Mouse (Mus musculus): Measurements from ENCODE around the gene Gm9944. TPM values are rescaled to one million over a fixed set of nuclear protein-coding genes. Genes with fewer than 3 reads are reported as not detected.

Gm9944 gene
- polyA plus RNA-seq (2016; fragmentation: Nextera tagmentation; extraction: Ambion mirVana): not detected in 2 replicates

- Histone ChIP-seq H3K27me3 (no peaks in the 10 kb centered on the region), H3K4me3 (no peak within 1 kb of the TSS), H3K9me3 (replicated peaks) (peaks cover 15% of the 10 kb centered on the region; the same call in 1 of the 2 replicates), H3K9ac (no peak within 1 kb of the TSS), H3K4me2 (replicated peaks) (no peak within 1 kb of the TSS), H3K4me1 (no peaks in the 10 kb centered on the region), H3K36me3 (no peaks in the 10 kb centered on the region), H3K27ac (no peak within 1 kb of the TSS)
- ATAC-seq (ENCODE audit: low FRiP score): no peak
- WGBS: 70% methylated on average over 2 of the region's 2 CpGs
Observed at GRCm38 (mm10) chr4:144453217-144453616, at the start of gene Gm9944. Gene Gm9944 (minus strand): TSS chr4:144453317.

- no peaks in the 10 kb centered on the region for H3K4me1 ChIP-seq
- H3K4me3 ChIP-seq: no peak overlapping the region
- ATAC-seq (ENCODE audit: low FRiP score): no peak
- no peak overlapping the region for H3K4me2 ChIP-seq (replicated peaks)
- H3K9ac ChIP-seq: no peak overlapping the region
- peaks cover 29% of the 10 kb centered on the region for H3K9me3 ChIP-seq (replicated peaks)
- H3K27ac ChIP-seq: no peak overlapping the region
- H3K36me3 ChIP-seq: no peaks in the 10 kb centered on the region
- no peaks in the 10 kb centered on the region for H3K27me3 ChIP-seq
Observed at GRCm38 (mm10) chr4:144493331-144493730, 40.2 kb upstream of the Gm9944 start.

GRCm38 (mm10) chr4:144468091-144468490 is 15.0 kb upstream of the Gm9944 start:
- ATAC-seq (ENCODE audit: low FRiP score): no peak
- H3K27ac ChIP-seq: no peak overlapping the region
- WGBS: 89% methylated on average over 1 of the region's 1 CpGs
- no peaks in the 10 kb centered on the region for H3K4me1 ChIP-seq
- H3K9ac ChIP-seq: no peak overlapping the region
- no peak overlapping the region for H3K4me3 ChIP-seq
- H3K4me2 ChIP-seq (replicated peaks): no peak overlapping the region
- no peaks in the 10 kb centered on the region for H3K36me3 ChIP-seq
- H3K27me3 ChIP-seq: no peaks in the 10 kb centered on the region
- peaks cover 33% of the 10 kb centered on the region for H3K9me3 ChIP-seq (replicated peaks)

- Histone ChIP-seq H3K4me2 (replicated peaks) (no peak overlapping the region), H3K9ac (no peak overlapping the region), H3K4me1 (no peaks in the 10 kb centered on the region), H3K36me3 (no peaks in the 10 kb centered on the region), H3K27ac (no peak overlapping the region), H3K9me3 (replicated peaks) (peaks cover 31% of the 10 kb centered on the region), H3K27me3 (no peaks in the 10 kb centered on the region), H3K4me3 (no peak overlapping the region)
- WGBS: 85% methylated on average over 2 of the region's 2 CpGs
- no peak for ATAC-seq (ENCODE audit: low FRiP score)
Observed at GRCm38 (mm10) chr4:144465206-144465605, 12.1 kb upstream of the Gm9944 start.

GRCm38 (mm10) chr4:144463656-144464055 is 10.5 kb upstream of the Gm9944 start, which contains the start of gene Aadacl3:
Gene Aadacl3 (minus strand): TSS chr4:144463756.
- Histone ChIP-seq H3K36me3 (no peaks in the 10 kb centered on the region), H3K4me1 (no peaks in the 10 kb centered on the region), H3K9ac (no peak within 1 kb of the TSS), H3K4me3 (no peak within 1 kb of the TSS), H3K27me3 (no peaks in the 10 kb centered on the region), H3K4me2 (replicated peaks) (no peak within 1 kb of the TSS), H3K27ac (no peak within 1 kb of the TSS), H3K9me3 (replicated peaks) (peaks cover 32% of the 10 kb centered on the region)
- 84% methylated on average over 3 of the region's 3 CpGs for WGBS
- ATAC-seq (ENCODE audit: low FRiP score): no peak

GRCm38 (mm10) chr4:144448546-144448945 is 4.6 kb downstream of the Gm9944 start:
- no peaks in the 10 kb centered on the region for H3K9me3 ChIP-seq (replicated peaks)
- no peaks in the 10 kb centered on the region for H3K4me1 ChIP-seq
- no peaks in the 10 kb centered on the region for H3K36me3 ChIP-seq
- H3K9ac ChIP-seq: no peak overlapping the region
- H3K27ac ChIP-seq: no peak overlapping the region
- H3K27me3 ChIP-seq: no peaks in the 10 kb centered on the region
- WGBS: 85% methylated on average over 2 of the region's 2 CpGs
- no peak overlapping the region for H3K4me3 ChIP-seq
- H3K4me2 ChIP-seq (replicated peaks): no peak overlapping the region
- no peak for ATAC-seq (ENCODE audit: low FRiP score)

- no peak for ATAC-seq (ENCODE audit: low FRiP score)
- WGBS: 83% methylated on average over 1 of the region's 1 CpGs
- H3K4me3 ChIP-seq: no peak overlapping the region
- no peak overlapping the region for H3K9ac ChIP-seq
- no peak overlapping the region for H3K4me2 ChIP-seq (replicated peaks)
- H3K9me3 ChIP-seq (replicated peaks): 0 out of 2 replicates have a peak, but pooled peaks cover 12% of the 10 kb centered on the region
- no peaks in the 10 kb centered on the region for H3K36me3 ChIP-seq
- H3K4me1 ChIP-seq: no peaks in the 10 kb centered on the region
- no peaks in the 10 kb centered on the region for H3K27me3 ChIP-seq
- H3K27ac ChIP-seq: no peak overlapping the region
Observed at GRCm38 (mm10) chr4:144441582-144441981, 11.5 kb downstream of the Gm9944 start.

GRCm38 (mm10) chr4:144441095-144441494 is 12.0 kb downstream of the Gm9944 start:
- no peaks in the 10 kb centered on the region for H3K27me3 ChIP-seq
- ATAC-seq (ENCODE audit: low FRiP score): no peak
- H3K9me3 ChIP-seq (replicated peaks): 0 out of 2 replicates have a peak, but pooled peaks cover 12% of the 10 kb centered on the region
- WGBS: 88% methylated on average over 4 of the region's 4 CpGs
- no peak overlapping the region for H3K4me2 ChIP-seq (replicated peaks)
- no peak overlapping the region for H3K9ac ChIP-seq
- H3K36me3 ChIP-seq: no peaks in the 10 kb centered on the region
- no peaks in the 10 kb centered on the region for H3K4me1 ChIP-seq
- no peak overlapping the region for H3K27ac ChIP-seq
- H3K4me3 ChIP-seq: no peak overlapping the region

- Histone ChIP-seq H3K4me2 (replicated peaks) (no peak within 1 kb of the TSS), H3K27ac (no peak within 1 kb of the TSS), H3K4me1 (no peaks in the 10 kb centered on the region), H3K9ac (no peak within 1 kb of the TSS), H3K36me3 (no peaks in the 10 kb centered on the region), H3K9me3 (replicated peaks) (0 out of 2 replicates have a peak, but pooled peaks cover 12% of the 10 kb centered on the region), H3K27me3 (no peaks in the 10 kb centered on the region), H3K4me3 (no peak within 1 kb of the TSS)
- ATAC-seq (ENCODE audit: low FRiP score): no peak
Observed at GRCm38 (mm10) chr4:144438672-144439071, 14.4 kb downstream of the Gm9944 start, which contains the start of gene 1700012P22Rik. Gene 1700012P22Rik (minus strand): TSS chr4:144438772.

GRCm38 (mm10) chr4:144433216-144433615 is 19.9 kb downstream of the Gm9944 start:
- H3K36me3 ChIP-seq: no peaks in the 10 kb centered on the region
- WGBS: 89% methylated on average over 5 of the region's 5 CpGs
- no peak for ATAC-seq (ENCODE audit: low FRiP score)
- H3K4me3 ChIP-seq: no peak overlapping the region
- H3K9ac ChIP-seq: no peak overlapping the region
- H3K9me3 ChIP-seq (replicated peaks): 0 out of 2 replicates have a peak, but pooled peaks cover 11% of the 10 kb centered on the region
- H3K27me3 ChIP-seq: no peaks in the 10 kb centered on the region
- no peak overlapping the region for H3K27ac ChIP-seq
- no peak overlapping the region for H3K4me2 ChIP-seq (replicated peaks)
- no peaks in the 10 kb centered on the region for H3K4me1 ChIP-seq

GRCm38 (mm10) chr4:144430723-144431122 is 22.4 kb downstream of the Gm9944 start:
- ATAC-seq (ENCODE audit: low FRiP score): no peak

GRCm38 (mm10) chr4:144428868-144429267 is 24.2 kb downstream of the Gm9944 start:
- Histone ChIP-seq H3K4me1 (no peaks in the 10 kb centered on the region), H3K27me3 (no peaks in the 10 kb centered on the region), H3K4me2 (replicated peaks) (no peak overlapping the region), H3K36me3 (no peaks in the 10 kb centered on the region), H3K9ac (no peak overlapping the region), H3K27ac (no peak overlapping the region), H3K4me3 (no peak overlapping the region), H3K9me3 (replicated peaks) (0 out of 2 replicates have a peak, but pooled peaks cover 9% of the 10 kb centered on the region)
- 26% methylated on average over 3 of the region's 3 CpGs for WGBS
- ATAC-seq (ENCODE audit: low FRiP score): no peak

More at GRCm38 (mm10) chr4:144430723-144431122, 22.4 kb downstream of the Gm9944 start:
- 88% methylated on average over 2 of the region's 2 CpGs for WGBS
- Histone ChIP-seq H3K27me3 (no peaks in the 10 kb centered on the region), H3K9me3 (replicated peaks) (0 out of 2 replicates have a peak, but pooled peaks cover 9% of the 10 kb centered on the region), H3K27ac (no peak overlapping the region), H3K4me3 (no peak overlapping the region), H3K4me1 (no peaks in the 10 kb centered on the region), H3K9ac (no peak overlapping the region), H3K4me2 (replicated peaks) (no peak overlapping the region), H3K36me3 (no peaks in the 10 kb centered on the region)

GRCm38 (mm10) chr4:144424590-144424989 is 28.5 kb downstream of the Gm9944 start:
- no peaks in the 10 kb centered on the region for H3K27me3 ChIP-seq
- peaks cover 22% of the 10 kb centered on the region; the same call in 1 of the 2 replicates for H3K9me3 ChIP-seq (replicated peaks)
- no peaks in the 10 kb centered on the region for H3K4me1 ChIP-seq
- no peak overlapping the region for H3K9ac ChIP-seq
- 82% methylated on average over 5 of the region's 5 CpGs for WGBS
- no peak overlapping the region for H3K4me3 ChIP-seq
- no peak for ATAC-seq (ENCODE audit: low FRiP score)
- no peaks in the 10 kb centered on the region for H3K36me3 ChIP-seq
- H3K4me2 ChIP-seq (replicated peaks): no peak overlapping the region
- H3K27ac ChIP-seq: no peak overlapping the region
